ENCODE assay signal across 9 mouse cellular contexts in the genomic region with DNA sequence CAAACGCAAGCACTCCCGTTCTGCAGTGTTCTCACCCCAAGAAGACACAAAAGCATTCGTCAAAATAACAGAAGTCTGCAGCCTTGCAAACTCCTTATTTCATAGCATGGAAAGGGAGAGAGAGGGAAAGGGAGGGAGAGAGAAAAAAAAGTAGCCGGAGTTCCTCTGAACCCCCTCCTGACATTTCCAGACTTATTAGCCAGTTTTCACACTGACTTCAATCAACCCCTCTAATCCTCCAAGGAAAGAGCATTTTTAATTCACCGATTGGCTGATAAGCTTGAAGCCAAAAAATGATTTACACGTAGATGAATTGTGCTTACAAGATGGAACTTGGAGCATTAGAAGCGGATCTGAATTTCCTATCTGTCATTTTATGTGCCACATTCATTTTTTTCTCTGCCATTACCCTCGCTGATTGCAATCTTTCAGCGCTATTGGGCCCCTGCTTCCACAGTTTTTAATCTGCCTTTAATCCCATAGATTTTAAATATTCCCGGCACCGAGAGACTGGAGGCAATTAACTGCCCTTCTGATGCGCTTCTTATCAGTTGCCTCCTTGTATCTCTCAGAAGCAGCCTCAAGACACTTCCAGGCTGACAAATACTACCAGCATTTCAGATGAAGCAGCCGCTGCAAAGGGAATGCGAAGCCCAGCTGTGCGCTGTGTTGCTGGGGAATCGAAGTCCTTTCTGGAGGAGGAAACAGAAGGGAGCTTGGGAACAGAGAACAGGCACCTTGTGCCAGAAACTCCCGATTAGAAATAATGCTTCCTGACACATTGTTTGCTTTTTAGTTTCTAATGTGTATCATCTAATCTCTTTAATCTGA.
A peak's percentile ranks its signal among the peaks of the same experiment; 100 is the strongest.
DNase-seq lines count a peak whose midpoint lies in the region; ATAC-seq lines count a peak whose summit lies in the region.
"Had no signal": no experiment of that assay in that cellular context is flagged by ENCODE, and none has a peak within 500 bp of the region (broad histone marks: within the 10 kb centered on the region; RNA-seq: fewer than 3 reads in every experiment).

No protein-coding gene starts in this region.

- no peak for DNase-seq in heart, adult 11 months
- DNase-seq in limb, embryonic 11.5 days (ENCODE audit: low spot score), result peak; percentile 30
- no peak for DNase-seq in limb, embryonic 10.5 days (ENCODE audit: low spot score)
- no peak for DNase-seq in gastrocnemius, postnatal 10 days

- no peaks in the 10 kb centered on the region for H3K4me1 ChIP-seq in heart, embryonic 11.5 days (ENCODE audit: control insufficient read depth, insufficient read depth, low read length)
- no peaks in the 10 kb centered on the region for H3K4me1 ChIP-seq in limb, embryonic 11.5 days (ENCODE audit: control insufficient read depth, insufficient read depth, low read length)
- no peaks in the 10 kb centered on the region for H3K4me1 ChIP-seq in limb, embryonic 10.5 days
- H3K4me1 ChIP-seq in forebrain, embryonic 16.5 days (replicated peaks; ENCODE audit: control insufficient read depth, insufficient read depth, low read length), result no peaks in the 10 kb centered on the region
- H3K4me1 ChIP-seq in midbrain, embryonic 13.5 days (replicated peaks), result peaks cover 31% of the 10 kb centered on the region

- H3K27me3 ChIP-seq in heart, embryonic 11.5 days (ENCODE audit: control insufficient read depth, insufficient read depth, low read length), result 0 out of 2 replicates have a peak, but pooled peaks cover 2% of the 10 kb centered on the region
- H3K27me3 ChIP-seq in limb, embryonic 11.5 days (ENCODE audit: control insufficient read depth, insufficient read depth, low read length), result no peaks in the 10 kb centered on the region
- 0 out of 2 replicates have a peak, but pooled peaks cover 4% of the 10 kb centered on the region for H3K27me3 ChIP-seq in limb, embryonic 10.5 days (ENCODE audit: low read depth, poor library complexity, severe bottlenecking)
- no peaks in the 10 kb centered on the region for H3K27me3 ChIP-seq in forebrain, embryonic 16.5 days (replicated peaks; ENCODE audit: control insufficient read depth, insufficient read depth, low read length)
- no peaks in the 10 kb centered on the region for H3K27me3 ChIP-seq in midbrain, embryonic 13.5 days

- no peak for ATAC-seq in heart, embryonic 11.5 days (replicated peaks; ENCODE audit: insufficient number of reproducible peaks, low FRiP score, low TSS enrichment)
- no peak for ATAC-seq in limb, embryonic 11.5 days (ENCODE audit: insufficient number of reproducible peaks, low FRiP score, low TSS enrichment, low read depth)
- ATAC-seq in forebrain, embryonic 16.5 days, result no peak
- peak; percentile 83 for ATAC-seq in midbrain, embryonic 13.5 days
- ATAC-seq in erythroblast, adult 5-6 weeks (replicated peaks; ENCODE audit: low FRiP score, poor library complexity, severe bottlenecking), result no peak

- H3K27ac ChIP-seq in heart, embryonic 11.5 days (ENCODE audit: low read depth, low read length), result no peak overlapping the region
- no peak overlapping the region for H3K27ac ChIP-seq in limb, embryonic 11.5 days (replicated peaks; ENCODE audit: low read depth, low read length)
- H3K27ac ChIP-seq in limb, embryonic 10.5 days, result no peak overlapping the region
- no peak overlapping the region for H3K27ac ChIP-seq in forebrain, embryonic 16.5 days (ENCODE audit: low read length)
- H3K27ac ChIP-seq in midbrain, embryonic 13.5 days, result peak overlapping the region; percentile 82
- H3K27ac ChIP-seq: macrophage had no signal

- no peaks in the 10 kb centered on the region for H3K9me3 ChIP-seq in heart, embryonic 11.5 days (replicated peaks; ENCODE audit: control insufficient read depth, low read length)
- H3K9me3 ChIP-seq in limb, embryonic 11.5 days (ENCODE audit: control insufficient read depth, low read length), result no peaks in the 10 kb centered on the region
- H3K9me3 ChIP-seq in limb, embryonic 10.5 days (replicated peaks), result no peaks in the 10 kb centered on the region
- H3K9me3 ChIP-seq in forebrain, embryonic 16.5 days (ENCODE audit: control insufficient read depth, low read length), result no peaks in the 10 kb centered on the region
- no peaks in the 10 kb centered on the region for H3K9me3 ChIP-seq in midbrain, embryonic 13.5 days

- 17% methylated on average over 17 of the region's 17 CpGs for WGBS in heart, embryonic 11.5 days (ENCODE audit: insufficient replicate concordance)
- WGBS in limb, embryonic 11.5 days, result 28% methylated on average over 17 of the region's 17 CpGs
- WGBS in limb, embryonic 10.5 days, result 38% methylated on average over 17 of the region's 17 CpGs
- WGBS in forebrain, embryonic 16.5 days, result 26% methylated on average over 17 of the region's 17 CpGs
- WGBS in midbrain, embryonic 13.5 days, result 22% methylated on average over 17 of the region's 17 CpGs

- no peaks in the 10 kb centered on the region for H3K36me3 ChIP-seq in heart, embryonic 11.5 days (ENCODE audit: control insufficient read depth, insufficient read depth, low read length)
- no peaks in the 10 kb centered on the region for H3K36me3 ChIP-seq in limb, embryonic 11.5 days (ENCODE audit: control insufficient read depth, insufficient read depth, low read length)
- no peaks in the 10 kb centered on the region for H3K36me3 ChIP-seq in limb, embryonic 10.5 days
- no peaks in the 10 kb centered on the region for H3K36me3 ChIP-seq in forebrain, embryonic 16.5 days (ENCODE audit: control insufficient read depth, insufficient read depth)
- no peaks in the 10 kb centered on the region for H3K36me3 ChIP-seq in midbrain, embryonic 13.5 days

- peak overlapping the region; percentile 18; the same call in 1 of the 2 replicates for H3K4me3 ChIP-seq in heart, embryonic 11.5 days (ENCODE audit: low read depth, low read length)
- H3K4me3 ChIP-seq in limb, embryonic 11.5 days (ENCODE audit: low read depth, low read length), result no peak overlapping the region
- H3K4me3 ChIP-seq in limb, embryonic 10.5 days, result no peak overlapping the region
- H3K4me3 ChIP-seq in forebrain, embryonic 16.5 days (replicated peaks; ENCODE audit: low read length), result no peak overlapping the region
- no peak overlapping the region for H3K4me3 ChIP-seq in midbrain, embryonic 13.5 days (replicated peaks)

- no peak overlapping the region for H3K9ac ChIP-seq in heart, embryonic 11.5 days (ENCODE audit: low read depth, low read length)
- H3K9ac ChIP-seq in limb, embryonic 11.5 days (ENCODE audit: low read length), result no peak overlapping the region
- H3K9ac ChIP-seq in forebrain, embryonic 16.5 days (replicated peaks; ENCODE audit: low read depth, low read length), result no peak overlapping the region
- H3K9ac ChIP-seq in midbrain, embryonic 13.5 days (replicated peaks), result no peak overlapping the region

- peak overlapping the region; percentile 47 for H3K4me2 ChIP-seq in heart, embryonic 11.5 days
- H3K4me2 ChIP-seq in limb, embryonic 11.5 days (ENCODE audit: low read depth, severe bottlenecking), result no peak overlapping the region
- peak overlapping the region; percentile 7 for H3K4me2 ChIP-seq in forebrain, embryonic 16.5 days (ENCODE audit: low read length)
- H3K4me2 ChIP-seq in midbrain, embryonic 13.5 days (replicated peaks), result peak overlapping the region; percentile 38
